Mouse (Mus musculus): Measurements from ENCODE around the gene Slain1. TPM values are rescaled to one million over a fixed set of nuclear protein-coding genes. Genes with fewer than 3 reads are reported as not detected.
A peak's percentile ranks its signal among the peaks of the same experiment; 100 is the strongest.

Gene Slain1
- polyA plus RNA-seq (2015; fragmentation: Nextera tagmentation; extraction: Ambion mirVana): 1.9 and 2.4 TPM in 2 replicates

- H3K27me3 ChIP-seq: peaks cover 51% of the 10 kb centered on the region
- peak within 1 kb of the TSS; percentile 74 for H3K27ac ChIP-seq
- peak within 1 kb of the TSS; percentile 51 for H3K9ac ChIP-seq
- peak; percentile 94 for ATAC-seq (ENCODE audit: borderline replicate concordance, extremely low read depth, low FRiP score, low TSS enrichment)
- H3K4me2 ChIP-seq: peak within 1 kb of the TSS; percentile 99
- no peaks in the 10 kb centered on the region for H3K9me3 ChIP-seq
- WGBS: under 1% methylated on average over 32 of the region's 32 CpGs
- H3K4me1 ChIP-seq: peaks cover 17% of the 10 kb centered on the region
- peak within 1 kb of the TSS; percentile 68 for H3K4me3 ChIP-seq
- no peaks in the 10 kb centered on the region for H3K36me3 ChIP-seq
These were observed at the start of gene Slain1 for GRCm38 (mm10) chr14:103649896-103650334. Slain1 (plus strand) TSS chr14:103650228.

GRCm38 (mm10) chr14:103608063-103608462 is 42.0 kb upstream of the Slain1 start:
- Histone ChIP-seq H3K36me3 (no peaks in the 10 kb centered on the region), H3K4me1 (no peaks in the 10 kb centered on the region), H3K9me3 (no peaks in the 10 kb centered on the region), H3K4me2 (no peak overlapping the region), H3K4me3 (no peak overlapping the region), H3K27ac (no peak overlapping the region), H3K27me3 (no peaks in the 10 kb centered on the region), H3K9ac (no peak overlapping the region)
- no peak for ATAC-seq (ENCODE audit: borderline replicate concordance, extremely low read depth, low FRiP score, low TSS enrichment)
- 61% methylated on average over 8 of the region's 8 CpGs for WGBS

- H3K9me3 ChIP-seq: no peaks in the 10 kb centered on the region
- no peak overlapping the region for H3K4me3 ChIP-seq
- no peaks in the 10 kb centered on the region for H3K4me1 ChIP-seq
- H3K27me3 ChIP-seq: no peaks in the 10 kb centered on the region
- no peak overlapping the region for H3K4me2 ChIP-seq
- 83% methylated on average over 6 of the region's 6 CpGs for WGBS
- no peak overlapping the region for H3K27ac ChIP-seq
- no peak overlapping the region for H3K9ac ChIP-seq
- no peak for ATAC-seq (ENCODE audit: borderline replicate concordance, extremely low read depth, low FRiP score, low TSS enrichment)
- H3K36me3 ChIP-seq: no peaks in the 10 kb centered on the region
These were observed 36.3 kb upstream of the Slain1 start for GRCm38 (mm10) chr14:103613573-103614271.

GRCm38 (mm10) chr14:103614272-103614587 is 35.8 kb upstream of the Slain1 start:
- WGBS: 96% methylated on average over 4 of the region's 4 CpGs
- H3K9me3 ChIP-seq: no peaks in the 10 kb centered on the region
- H3K4me2 ChIP-seq: no peak overlapping the region
- no peak overlapping the region for H3K9ac ChIP-seq
- H3K4me1 ChIP-seq: no peaks in the 10 kb centered on the region
- no peak overlapping the region for H3K4me3 ChIP-seq
- ATAC-seq (ENCODE audit: borderline replicate concordance, extremely low read depth, low FRiP score, low TSS enrichment): no peak
- no peaks in the 10 kb centered on the region for H3K36me3 ChIP-seq
- H3K27ac ChIP-seq: no peak overlapping the region
- no peaks in the 10 kb centered on the region for H3K27me3 ChIP-seq

GRCm38 (mm10) chr14:103619756-103620155 is 30.3 kb upstream of the Slain1 start:
- Histone ChIP-seq H3K27ac (no peak overlapping the region), H3K4me3 (no peak overlapping the region), H3K27me3 (no peaks in the 10 kb centered on the region), H3K4me1 (no peaks in the 10 kb centered on the region), H3K9me3 (no peaks in the 10 kb centered on the region), H3K9ac (no peak overlapping the region), H3K36me3 (no peaks in the 10 kb centered on the region), H3K4me2 (no peak overlapping the region)
- WGBS: 85% methylated on average over 4 of the region's 4 CpGs
- no peak for ATAC-seq (ENCODE audit: borderline replicate concordance, extremely low read depth, low FRiP score, low TSS enrichment)

GRCm38 (mm10) chr14:103621207-103621606 is 28.8 kb upstream of the Slain1 start:
- H3K4me1 ChIP-seq: no peaks in the 10 kb centered on the region
- ATAC-seq (ENCODE audit: borderline replicate concordance, extremely low read depth, low FRiP score, low TSS enrichment): no peak
- H3K4me2 ChIP-seq: no peak overlapping the region
- H3K4me3 ChIP-seq: no peak overlapping the region
- H3K27me3 ChIP-seq: no peaks in the 10 kb centered on the region
- no peak overlapping the region for H3K9ac ChIP-seq
- 93% methylated on average over 2 of the region's 2 CpGs for WGBS
- no peak overlapping the region for H3K27ac ChIP-seq
- no peaks in the 10 kb centered on the region for H3K9me3 ChIP-seq
- no peaks in the 10 kb centered on the region for H3K36me3 ChIP-seq

GRCm38 (mm10) chr14:103626100-103626499 is 23.9 kb upstream of the Slain1 start:
- Histone ChIP-seq H3K4me1 (peaks cover 11% of the 10 kb centered on the region; the same call in 1 of the 2 replicates), H3K27ac (no peak overlapping the region), H3K9me3 (no peaks in the 10 kb centered on the region), H3K27me3 (no peaks in the 10 kb centered on the region), H3K4me3 (no peak overlapping the region), H3K4me2 (no peak overlapping the region), H3K36me3 (no peaks in the 10 kb centered on the region), H3K9ac (no peak overlapping the region)
- ATAC-seq (ENCODE audit: borderline replicate concordance, extremely low read depth, low FRiP score, low TSS enrichment): no peak; the same call in 1 of the 2 replicates
- WGBS: 55% methylated on average over 6 of the region's 6 CpGs

GRCm38 (mm10) chr14:103629639-103630364 is 20.2 kb upstream of the Slain1 start:
- 39% methylated on average over 7 of the region's 7 CpGs for WGBS
- Histone ChIP-seq H3K9me3 (no peaks in the 10 kb centered on the region), H3K36me3 (no peaks in the 10 kb centered on the region), H3K4me1 (peaks cover 11% of the 10 kb centered on the region; the same call in 1 of the 2 replicates), H3K27ac (peak overlapping the region; percentile 35; the same call in 1 of the 2 replicates), H3K4me3 (no peak overlapping the region), H3K4me2 (no peak overlapping the region), H3K9ac (no peak overlapping the region), H3K27me3 (no peaks in the 10 kb centered on the region)
- ATAC-seq (ENCODE audit: borderline replicate concordance, extremely low read depth, low FRiP score, low TSS enrichment): peak; percentile 96; the same call in 1 of the 2 replicates

- H3K36me3 ChIP-seq: no peaks in the 10 kb centered on the region
- no peak overlapping the region for H3K27ac ChIP-seq
- H3K4me1 ChIP-seq: peaks cover 11% of the 10 kb centered on the region; the same call in 1 of the 2 replicates
- ATAC-seq (ENCODE audit: borderline replicate concordance, extremely low read depth, low FRiP score, low TSS enrichment): no peak
- no peak overlapping the region for H3K4me2 ChIP-seq
- no peaks in the 10 kb centered on the region for H3K27me3 ChIP-seq
- no peaks in the 10 kb centered on the region for H3K9me3 ChIP-seq
- no peak overlapping the region for H3K4me3 ChIP-seq
- 81% methylated on average over 8 of the region's 8 CpGs for WGBS
- no peak overlapping the region for H3K9ac ChIP-seq
These were observed 19.5 kb upstream of the Slain1 start for GRCm38 (mm10) chr14:103630545-103630944.

GRCm38 (mm10) chr14:103643933-103644332 is 6.1 kb upstream of the Slain1 start:
- H3K4me2 ChIP-seq: no peak overlapping the region
- no peaks in the 10 kb centered on the region for H3K4me1 ChIP-seq
- 77% methylated on average over 3 of the region's 3 CpGs for WGBS

GRCm38 (mm10) chr14:103647981-103648380 is 2.0 kb upstream of the Slain1 start:
- peaks cover 51% of the 10 kb centered on the region for H3K27me3 ChIP-seq
- no peak overlapping the region for H3K27ac ChIP-seq
- H3K4me1 ChIP-seq: peaks cover 17% of the 10 kb centered on the region
- H3K9me3 ChIP-seq: no peaks in the 10 kb centered on the region
- H3K9ac ChIP-seq: no peak overlapping the region
- no peaks in the 10 kb centered on the region for H3K36me3 ChIP-seq
- H3K4me3 ChIP-seq: no peak overlapping the region
- WGBS: 87% methylated on average over 2 of the region's 2 CpGs
- ATAC-seq (ENCODE audit: borderline replicate concordance, extremely low read depth, low FRiP score, low TSS enrichment): no peak
- no peak overlapping the region for H3K4me2 ChIP-seq

More at GRCm38 (mm10) chr14:103643933-103644332, 6.1 kb upstream of the Slain1 start:
- no peaks in the 10 kb centered on the region for H3K36me3 ChIP-seq
- no peak overlapping the region for H3K4me3 ChIP-seq
- ATAC-seq (ENCODE audit: borderline replicate concordance, extremely low read depth, low FRiP score, low TSS enrichment): no peak
- H3K27me3 ChIP-seq: peaks cover 14% of the 10 kb centered on the region
- no peaks in the 10 kb centered on the region for H3K9me3 ChIP-seq
- no peak overlapping the region for H3K9ac ChIP-seq
- no peak overlapping the region for H3K27ac ChIP-seq

GRCm38 (mm10) chr14:103648623-103649255 is 1.3 kb upstream of the Slain1 start:
- 31% methylated on average over 12 of the region's 12 CpGs for WGBS
- H3K27ac ChIP-seq: no peak overlapping the region
- H3K9ac ChIP-seq: no peak overlapping the region
- no peaks in the 10 kb centered on the region for H3K9me3 ChIP-seq
- H3K4me1 ChIP-seq: peaks cover 17% of the 10 kb centered on the region
- ATAC-seq (ENCODE audit: borderline replicate concordance, extremely low read depth, low FRiP score, low TSS enrichment): no peak
- H3K4me2 ChIP-seq: peak overlapping the region; percentile 35; the same call in 1 of the 2 replicates
- H3K36me3 ChIP-seq: no peaks in the 10 kb centered on the region
- peaks cover 51% of the 10 kb centered on the region for H3K27me3 ChIP-seq
- H3K4me3 ChIP-seq: no peak overlapping the region
